Mouse (Mus musculus) E14TG2a.4 (cell line): ENCODE results near the gene Tepsin.

ENCODE experiments used
- CTCF ChIP-seq: conservative IDR thresholded peaks from 2 replicates; pipeline ENCODE4 v1.5.1; 2014; ENCODE audit warnings: low read length
- NANOG ChIP-seq: IDR thresholded peaks from 2 replicates; pipeline ENCODE4 v1.6.1; 2014; ENCODE audit warnings: borderline replicate concordance, low read length, mixed read lengths
- POU5F1 ChIP-seq: IDR thresholded peaks from 2 replicates; pipeline ENCODE4 v1.6.1; 2014; ENCODE audit warnings: low read length, borderline replicate concordance

GRCm38 (mm10) chr11:120134847-120135530, 36.5 kb upstream of the Tepsin start:
- no peak for TF ChIP-seq CTCF
- TF ChIP-seq NANOG, result no peak
- no peak for TF ChIP-seq POU5F1
